In genomic region chr10:108733982-108734381, GRCm38 (mm10) we compare ENCODE assay signal across 9 mouse cellular contexts. TPM values are rescaled to one million over a fixed set of nuclear protein-coding genes. Genes with fewer than 3 reads are reported as not detected.
DNase-seq lines count a peak whose midpoint lies in the region; ATAC-seq and TF ChIP-seq lines count a peak whose summit lies in the region.
"Had no signal": no experiment of that assay in that cellular context is flagged by ENCODE, and none has a peak within 500 bp of the region (broad histone marks: within the 10 kb centered on the region; RNA-seq: fewer than 3 reads in every experiment).

No protein-coding gene starts in this region.

- ATAC-seq in limb, embryonic 12.5 days (ENCODE audit: insufficient number of reproducible peaks, insufficient read depth, low FRiP score, low TSS enrichment, low read depth) = peak; percentile 52; the same call in 1 of the 2 replicates

- H3K4me3 ChIP-seq in cerebellum, adult 2 months (replicated peaks; ENCODE audit: insufficient read depth, low read depth, low read length) = no peak overlapping the region
- H3K4me3 ChIP-seq in limb, embryonic 12.5 days (replicated peaks) = no peak overlapping the region
- H3K4me3 ChIP-seq in limb, embryonic 10.5 days = no peak overlapping the region

- no peaks in the 10 kb centered on the region for H3K27me3 ChIP-seq in cerebellum, adult 2 months (ENCODE audit: control insufficient read depth, insufficient read depth, low read length)
- no peaks in the 10 kb centered on the region for H3K27me3 ChIP-seq in limb, embryonic 12.5 days
- H3K27me3 ChIP-seq in limb, embryonic 10.5 days (ENCODE audit: low read depth, poor library complexity, severe bottlenecking) = no peaks in the 10 kb centered on the region

- H3K9ac ChIP-seq in limb, embryonic 12.5 days (replicated peaks) = no peak overlapping the region

- no peak overlapping the region for H3K4me2 ChIP-seq in limb, embryonic 12.5 days

- 59% methylated on average over 2 of the region's 2 CpGs for WGBS in cerebellum, adult 2 months
- WGBS in limb, embryonic 12.5 days = 63% methylated on average over 2 of the region's 2 CpGs
- 72% methylated on average over 2 of the region's 2 CpGs for WGBS in limb, embryonic 10.5 days

- H3K4me1 ChIP-seq in cerebellum, adult 2 months (ENCODE audit: control insufficient read depth, insufficient read depth, low read length) = no peaks in the 10 kb centered on the region; the same call in 1 of the 2 replicates
- H3K4me1 ChIP-seq in limb, embryonic 12.5 days (replicated peaks) = no peaks in the 10 kb centered on the region
- no peaks in the 10 kb centered on the region for H3K4me1 ChIP-seq in limb, embryonic 10.5 days

- TF ChIP-seq POLR2A in cerebellum, adult 2 months (IDR thresholded peaks at IDR 0.05; ENCODE audit: borderline replicate concordance, insufficient read depth, low read length) = no peak

- no peaks in the 10 kb centered on the region for H3K36me3 ChIP-seq in limb, embryonic 12.5 days
- no peaks in the 10 kb centered on the region for H3K36me3 ChIP-seq in limb, embryonic 10.5 days

- H3K27ac ChIP-seq in cerebellum, adult 2 months (ENCODE audit: insufficient read depth, low read length) = no peak overlapping the region
- no peak overlapping the region for H3K27ac ChIP-seq in limb, embryonic 12.5 days
- H3K27ac ChIP-seq in limb, embryonic 10.5 days = no peak overlapping the region

- H3K9me3 ChIP-seq in limb, embryonic 12.5 days = 0 out of 2 replicates have a peak, but pooled peaks cover 4% of the 10 kb centered on the region
- no peaks in the 10 kb centered on the region for H3K9me3 ChIP-seq in limb, embryonic 10.5 days (replicated peaks)

- peak; percentile 60; the same call in 1 of the 2 replicates for TF ChIP-seq CTCF in cerebellum, adult 2 months (IDR thresholded peaks at IDR 0.05; ENCODE audit: borderline replicate concordance, insufficient read depth, low read depth, low read length)

- DNase-seq in cerebellum, adult 2 months = peak in 1 of 2 experiments; percentile 58
- DNase-seq in cerebellum, adult 8-10 months = no peak
- DNase-seq in limb, embryonic 10.5 days (ENCODE audit: low spot score) = no peak
- DNase-seq in embryo, embryonic 10 days (ENCODE audit: low spot score) = peak; percentile 76
- DNase-seq in mesoderm, embryonic 11.5 days (ENCODE audit: low read depth, low spot score) = peak; percentile 48
- no peak for DNase-seq in right cerebral cortex, adult 2 months (ENCODE audit: low spot score in 2 of 2)
- DNase-seq in thymus, postnatal 14 days = no peak

RNA-seq across cellular contexts. Expression of gene Gm5136, which starts 34.0 kb away (rescaled TPM):
- polyA plus RNA-seq in cerebellum, adult 2 months (2012; rRNA removed) = 0.70 and 0.95 TPM in 2 replicates
- polyA plus RNA-seq in limb, embryonic 12.5 days (2016; fragmentation: Nextera tagmentation; extraction: Ambion mirVana) = not detected in 2 replicates
- not detected in 2 replicates for polyA plus RNA-seq in limb, embryonic 10.5 days (2016; fragmentation: Nextera tagmentation; extraction: Ambion mirVana)
- polyA plus RNA-seq: lung, embryonic 16.5 days had no signal

Comparison
In these comparisons a context has a peak if more than half of its experiments do, and no peak if none do; other contexts are left out.
1. DNase-seq: peak in embryo, embryonic 10 days (single experiment) and mesoderm, embryonic 11.5 days (single experiment); none in cerebellum, adult 8-10 months (single experiment), limb, embryonic 10.5 days (single experiment), right cerebral cortex, adult 2 months (0 of 2) and thymus, postnatal 14 days (single experiment).